Mouse (Mus musculus): ENCODE results near the gene Lipc. TPM values are rescaled to one million over a fixed set of nuclear protein-coding genes. Genes with fewer than 3 reads are reported as not detected.

Gene Lipc
- polyA plus RNA-seq (2016; fragmentation: Nextera tagmentation; extraction: Ambion mirVana), result 15.4 and 17.5 TPM in 2 replicates

GRCm38 (mm10) chr9:70952126-70952525 lies at the start of gene Lipc:
Gene Lipc (minus strand): TSS chr9:70952226.
- Histone ChIP-seq H3K9ac (no peak within 1 kb of the TSS), H3K4me1 (0 out of 2 replicates have a peak, but pooled peaks cover 8% of the 10 kb centered on the region), H3K9me3 (replicated peaks) (no peaks in the 10 kb centered on the region), H3K36me3 (no peaks in the 10 kb centered on the region), H3K27ac (no peak within 1 kb of the TSS), H3K4me2 (no peak within 1 kb of the TSS), H3K4me3 (no peak within 1 kb of the TSS), H3K27me3 (replicated peaks) (no peaks in the 10 kb centered on the region)
- 69% methylated on average over 4 of the region's 4 CpGs for WGBS (ENCODE audit: insufficient replicate concordance)
- ATAC-seq, result no peak

GRCm38 (mm10) chr9:70999161-70999560 lies 47.1 kb upstream of the Lipc start:
- no peaks in the 10 kb centered on the region for H3K36me3 ChIP-seq
- no peaks in the 10 kb centered on the region for H3K27me3 ChIP-seq (replicated peaks)
- no peaks in the 10 kb centered on the region for H3K4me1 ChIP-seq
- H3K4me2 ChIP-seq, result no peak overlapping the region
- no peak overlapping the region for H3K4me3 ChIP-seq
- no peaks in the 10 kb centered on the region for H3K9me3 ChIP-seq (replicated peaks)
- ATAC-seq, result no peak
- no peak overlapping the region for H3K9ac ChIP-seq
- WGBS (ENCODE audit: insufficient replicate concordance), result 74% methylated on average over 4 of the region's 4 CpGs
- no peak overlapping the region for H3K27ac ChIP-seq

- no peak for ATAC-seq
- Histone ChIP-seq H3K9ac (no peak overlapping the region), H3K36me3 (no peaks in the 10 kb centered on the region), H3K4me3 (no peak overlapping the region), H3K4me2 (no peak overlapping the region), H3K9me3 (replicated peaks) (no peaks in the 10 kb centered on the region), H3K27me3 (replicated peaks) (no peaks in the 10 kb centered on the region), H3K4me1 (no peaks in the 10 kb centered on the region), H3K27ac (no peak overlapping the region)
- WGBS (ENCODE audit: insufficient replicate concordance), result 52% methylated on average over 6 of the region's 6 CpGs
Observed at GRCm38 (mm10) chr9:70998719-70999118, 46.7 kb upstream of the Lipc start.

GRCm38 (mm10) chr9:70993326-70993725 lies 41.3 kb upstream of the Lipc start:
- Histone ChIP-seq H3K9ac (no peak overlapping the region), H3K4me1 (no peaks in the 10 kb centered on the region), H3K4me3 (no peak overlapping the region), H3K27ac (no peak overlapping the region), H3K4me2 (no peak overlapping the region), H3K27me3 (replicated peaks) (peaks cover 3% of the 10 kb centered on the region; the same call in 1 of the 2 replicates), H3K9me3 (replicated peaks) (no peaks in the 10 kb centered on the region), H3K36me3 (no peaks in the 10 kb centered on the region)
- no peak for ATAC-seq
- 65% methylated on average over 6 of the region's 6 CpGs for WGBS (ENCODE audit: insufficient replicate concordance)

- H3K9me3 ChIP-seq (replicated peaks), result no peaks in the 10 kb centered on the region
- H3K9ac ChIP-seq, result no peak overlapping the region
- no peak for ATAC-seq
- H3K27ac ChIP-seq, result no peak overlapping the region
- no peaks in the 10 kb centered on the region for H3K4me1 ChIP-seq
- H3K4me3 ChIP-seq, result no peak overlapping the region
- WGBS (ENCODE audit: insufficient replicate concordance), result 66% methylated on average over 5 of the region's 5 CpGs
- H3K27me3 ChIP-seq (replicated peaks), result peaks cover 3% of the 10 kb centered on the region; the same call in 1 of the 2 replicates
- H3K4me2 ChIP-seq, result no peak overlapping the region
- H3K36me3 ChIP-seq, result no peaks in the 10 kb centered on the region
Observed at GRCm38 (mm10) chr9:70991401-70991800, 39.4 kb upstream of the Lipc start.

GRCm38 (mm10) chr9:70987210-70987609 lies 35.2 kb upstream of the Lipc start:
- Histone ChIP-seq H3K27ac (no peak overlapping the region), H3K36me3 (no peaks in the 10 kb centered on the region), H3K4me3 (no peak overlapping the region), H3K4me2 (no peak overlapping the region), H3K27me3 (replicated peaks) (no peaks in the 10 kb centered on the region; the same call in 1 of the 2 replicates), H3K9me3 (replicated peaks) (no peaks in the 10 kb centered on the region), H3K9ac (no peak overlapping the region), H3K4me1 (peaks cover 6% of the 10 kb centered on the region; the same call in 1 of the 2 replicates)
- no peak for ATAC-seq
- WGBS (ENCODE audit: insufficient replicate concordance), result 45% methylated on average over 2 of the region's 2 CpGs

GRCm38 (mm10) chr9:70982991-70983480 lies 31.0 kb upstream of the Lipc start:
- H3K27me3 ChIP-seq (replicated peaks), result no peaks in the 10 kb centered on the region
- no peak overlapping the region for H3K4me3 ChIP-seq
- H3K27ac ChIP-seq, result no peak overlapping the region
- ATAC-seq, result no peak
- no peaks in the 10 kb centered on the region for H3K36me3 ChIP-seq
- whole genome bisulfite sequencing (ENCODE audit: insufficient replicate concordance), result 71% methylated on average over 3 of the region's 3 CpGs
- no peaks in the 10 kb centered on the region for H3K9me3 ChIP-seq (replicated peaks)
- H3K4me1 ChIP-seq, result peaks cover 22% of the 10 kb centered on the region
- no peak overlapping the region for H3K4me2 ChIP-seq
- H3K9ac ChIP-seq, result no peak overlapping the region

GRCm38 (mm10) chr9:70981721-70982120 lies 29.7 kb upstream of the Lipc start:
- Histone ChIP-seq H3K9ac (no peak overlapping the region), H3K4me1 (peaks cover 22% of the 10 kb centered on the region), H3K27ac (no peak overlapping the region), H3K4me2 (no peak overlapping the region), H3K27me3 (replicated peaks) (no peaks in the 10 kb centered on the region), H3K36me3 (no peaks in the 10 kb centered on the region), H3K4me3 (no peak overlapping the region), H3K9me3 (replicated peaks) (no peaks in the 10 kb centered on the region)
- peak; percentile 86 for ATAC-seq
- WGBS (ENCODE audit: insufficient replicate concordance), result 21% methylated on average over 1 of the region's 1 CpGs

- no peak overlapping the region for H3K27ac ChIP-seq
- H3K4me1 ChIP-seq, result peaks cover 22% of the 10 kb centered on the region
- ATAC-seq, result no peak
- no peak overlapping the region for H3K9ac ChIP-seq
- no peaks in the 10 kb centered on the region for H3K36me3 ChIP-seq
- WGBS (ENCODE audit: insufficient replicate concordance), result 80% methylated on average over 2 of the region's 2 CpGs
- no peak overlapping the region for H3K4me2 ChIP-seq
- H3K4me3 ChIP-seq, result no peak overlapping the region
- H3K9me3 ChIP-seq (replicated peaks), result no peaks in the 10 kb centered on the region
- no peaks in the 10 kb centered on the region for H3K27me3 ChIP-seq (replicated peaks)
Observed at GRCm38 (mm10) chr9:70979641-70980040, 27.6 kb upstream of the Lipc start.

GRCm38 (mm10) chr9:70979171-70979570 lies 27.1 kb upstream of the Lipc start:
- Histone ChIP-seq H3K9ac (no peak overlapping the region), H3K27ac (no peak overlapping the region)

GRCm38 (mm10) chr9:70977392-70977791 lies 25.4 kb upstream of the Lipc start:
- no peak for ATAC-seq
- H3K27me3 ChIP-seq (replicated peaks), result no peaks in the 10 kb centered on the region
- peaks cover 18% of the 10 kb centered on the region for H3K4me1 ChIP-seq
- no peaks in the 10 kb centered on the region for H3K36me3 ChIP-seq
- H3K4me3 ChIP-seq, result no peak overlapping the region
- no peak overlapping the region for H3K4me2 ChIP-seq
- 54% methylated on average over 1 of the region's 1 CpGs for WGBS (ENCODE audit: insufficient replicate concordance)
- no peaks in the 10 kb centered on the region for H3K9me3 ChIP-seq (replicated peaks)
- no peak overlapping the region for H3K9ac ChIP-seq
- H3K27ac ChIP-seq, result 0 out of 2 replicates have a peak overlapping the region, but pooled peaks have one; percentile 30

More at GRCm38 (mm10) chr9:70979171-70979570, 27.1 kb upstream of the Lipc start:
- Histone ChIP-seq H3K4me3 (no peak overlapping the region), H3K4me1 (peaks cover 22% of the 10 kb centered on the region), H3K4me2 (no peak overlapping the region), H3K27me3 (replicated peaks) (no peaks in the 10 kb centered on the region), H3K9me3 (replicated peaks) (no peaks in the 10 kb centered on the region), H3K36me3 (no peaks in the 10 kb centered on the region)
- 62% methylated on average over 5 of the region's 5 CpGs for WGBS (ENCODE audit: insufficient replicate concordance)
- no peak for ATAC-seq

- ATAC-seq, result no peak
- no peak overlapping the region for H3K27ac ChIP-seq
- H3K4me2 ChIP-seq, result no peak overlapping the region
- no peaks in the 10 kb centered on the region for H3K9me3 ChIP-seq (replicated peaks)
- no peaks in the 10 kb centered on the region for H3K36me3 ChIP-seq
- 67% methylated on average over 2 of the region's 2 CpGs for WGBS (ENCODE audit: insufficient replicate concordance)
- no peaks in the 10 kb centered on the region for H3K27me3 ChIP-seq (replicated peaks)
- H3K4me3 ChIP-seq, result no peak overlapping the region
- H3K9ac ChIP-seq, result no peak overlapping the region
- peaks cover 4% of the 10 kb centered on the region; the same call in 1 of the 2 replicates for H3K4me1 ChIP-seq
Observed at GRCm38 (mm10) chr9:70975921-70976320, 23.9 kb upstream of the Lipc start.

- ATAC-seq, result no peak
Observed at GRCm38 (mm10) chr9:70973286-70973685, 21.3 kb upstream of the Lipc start.

More at GRCm38 (mm10) chr9:70973286-70973685, 21.3 kb upstream of the Lipc start:
- Histone ChIP-seq H3K4me3 (no peak overlapping the region), H3K27ac (no peak overlapping the region), H3K36me3 (no peaks in the 10 kb centered on the region), H3K4me2 (no peak overlapping the region), H3K9ac (no peak overlapping the region), H3K9me3 (replicated peaks) (no peaks in the 10 kb centered on the region), H3K27me3 (replicated peaks) (no peaks in the 10 kb centered on the region), H3K4me1 (no peaks in the 10 kb centered on the region)

Data from liver, embryonic 12.5 days (tissue).